8 mouse cellular contexts compared by ENCODE assay signal in the genomic region with DNA sequence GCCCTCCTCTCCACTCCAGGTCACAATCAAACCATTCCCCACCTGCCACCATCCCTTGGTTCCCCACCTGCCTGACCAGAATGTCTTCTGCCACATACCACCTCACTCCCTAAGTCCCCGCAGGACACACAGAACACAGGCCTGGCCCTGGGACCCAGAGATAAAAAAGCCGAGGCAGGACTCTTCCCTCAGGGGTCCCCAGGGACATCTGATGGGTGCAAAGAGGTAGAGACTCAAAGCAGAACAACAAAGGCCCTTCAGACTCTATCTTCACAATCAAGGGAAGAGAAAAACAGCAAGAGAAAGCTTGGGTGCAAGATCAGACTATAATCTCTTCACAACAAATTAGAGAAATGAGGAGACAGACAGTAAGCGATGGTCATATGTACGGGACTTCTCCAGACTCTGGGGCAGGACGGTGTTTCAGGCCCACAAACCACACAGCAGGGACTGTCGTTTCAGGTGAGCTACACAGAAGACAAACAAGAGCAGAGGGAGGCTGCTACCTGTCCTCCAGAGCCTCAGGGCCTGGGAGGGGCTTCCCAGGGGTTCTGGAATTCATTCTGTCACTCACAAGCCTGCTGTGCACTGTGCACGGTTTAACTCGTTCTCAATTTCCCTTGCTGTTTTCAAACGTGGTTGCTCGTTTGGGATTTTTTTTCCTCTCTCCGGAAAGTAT. TPM values are rescaled to one million over a fixed set of nuclear protein-coding genes. Genes with fewer than 3 reads are reported as not detected.
DNase-seq lines count a peak whose midpoint lies in the region; ATAC-seq and TF ChIP-seq lines count a peak whose summit lies in the region.

No protein-coding gene starts in this region.

- peaks cover 44% of the 10 kb centered on the region for H3K27me3 ChIP-seq in heart, embryonic 11.5 days (ENCODE audit: control insufficient read depth, insufficient read depth, low read length)
- H3K27me3 ChIP-seq in E14TG2a.4 (ENCODE audit: insufficient read depth, low read length): peaks cover 75% of the 10 kb centered on the region
- peaks cover 20% of the 10 kb centered on the region; the same call in 1 of the 2 replicates for H3K27me3 ChIP-seq in heart, embryonic 16.5 days (ENCODE audit: control insufficient read depth, insufficient read depth, low read length)
- peaks cover 39% of the 10 kb centered on the region for H3K27me3 ChIP-seq in liver, postnatal 0 days (ENCODE audit: insufficient read depth, low read length)

- peak overlapping the region; percentile 100 for H3K4me2 ChIP-seq in heart, embryonic 11.5 days
- H3K4me2 ChIP-seq in heart, embryonic 16.5 days (ENCODE audit: low read depth, low read length): peak overlapping the region; percentile 98
- peak overlapping the region; percentile 95 for H3K4me2 ChIP-seq in liver, postnatal 0 days (ENCODE audit: low read depth, low read length)

- peak overlapping the region; percentile 60 for H3K4me3 ChIP-seq in heart, embryonic 11.5 days (ENCODE audit: low read depth, low read length)
- H3K4me3 ChIP-seq in E14TG2a.4 (replicated peaks; ENCODE audit: low read length): peak overlapping the region; percentile 84
- H3K4me3 ChIP-seq in heart, embryonic 16.5 days (ENCODE audit: low read length): peak overlapping the region; percentile 70
- peak overlapping the region; percentile 62 for H3K4me3 ChIP-seq in liver, postnatal 0 days (ENCODE audit: low read depth, low read length)

- no peaks in the 10 kb centered on the region for H3K36me3 ChIP-seq in heart, embryonic 11.5 days (ENCODE audit: control insufficient read depth, insufficient read depth, low read length)
- H3K36me3 ChIP-seq in E14TG2a.4 (ENCODE audit: insufficient read depth, low read length): no peaks in the 10 kb centered on the region
- no peaks in the 10 kb centered on the region for H3K36me3 ChIP-seq in heart, embryonic 16.5 days (ENCODE audit: control insufficient read depth, insufficient read depth)
- H3K36me3 ChIP-seq in liver, postnatal 0 days (replicated peaks; ENCODE audit: insufficient read depth, low read length): no peaks in the 10 kb centered on the region

- 22% methylated on average over 11 of the region's 11 CpGs for WGBS in heart, embryonic 11.5 days (ENCODE audit: insufficient replicate concordance)
- WGBS in heart, embryonic 16.5 days: 37% methylated on average over 11 of the region's 11 CpGs
- 28% methylated on average over 11 of the region's 11 CpGs for WGBS in liver, postnatal 0 days (ENCODE audit: insufficient replicate concordance)

- H3K4me1 ChIP-seq in heart, embryonic 11.5 days (ENCODE audit: control insufficient read depth, insufficient read depth, low read length): peaks cover 8% of the 10 kb centered on the region
- H3K4me1 ChIP-seq in E14TG2a.4 (replicated peaks; ENCODE audit: low read depth, low read length): peaks cover 50% of the 10 kb centered on the region
- peaks cover 4% of the 10 kb centered on the region; the same call in 1 of the 2 replicates for H3K4me1 ChIP-seq in heart, embryonic 16.5 days (ENCODE audit: control insufficient read depth, insufficient read depth, low read length)
- peaks cover 5% of the 10 kb centered on the region for H3K4me1 ChIP-seq in liver, postnatal 0 days (ENCODE audit: insufficient read depth)

- TF ChIP-seq EP300 in liver, postnatal 0 days (IDR thresholded peaks at IDR 0.05; ENCODE audit: low read depth): no peak

- no peak overlapping the region for H3K27ac ChIP-seq in heart, embryonic 11.5 days (ENCODE audit: low read depth, low read length)
- H3K27ac ChIP-seq in heart, embryonic 16.5 days (ENCODE audit: low read length): no peak overlapping the region
- no peak overlapping the region for H3K27ac ChIP-seq in liver, postnatal 0 days (ENCODE audit: low read depth)

- TF ChIP-seq CTCF in E14TG2a.4 (conservative IDR thresholded peaks at IDR 0.05; ENCODE audit: low read length): no peak
- no peak for TF ChIP-seq CTCF in liver, postnatal 0 days (IDR thresholded peaks at IDR 0.05; ENCODE audit: low read depth)

- H3K9me3 ChIP-seq in heart, embryonic 11.5 days (replicated peaks; ENCODE audit: control insufficient read depth, low read length): no peaks in the 10 kb centered on the region
- no peaks in the 10 kb centered on the region for H3K9me3 ChIP-seq in E14TG2a.4 (ENCODE audit: low read length)
- H3K9me3 ChIP-seq in heart, embryonic 16.5 days (replicated peaks; ENCODE audit: control insufficient read depth, low read length): no peaks in the 10 kb centered on the region
- H3K9me3 ChIP-seq in liver, postnatal 0 days (ENCODE audit: low read length): no peaks in the 10 kb centered on the region

- H3K9ac ChIP-seq in heart, embryonic 11.5 days (ENCODE audit: low read depth, low read length): no peak overlapping the region
- H3K9ac ChIP-seq in heart, embryonic 16.5 days (ENCODE audit: low read length): peak overlapping the region; percentile 83
- H3K9ac ChIP-seq in liver, postnatal 0 days (replicated peaks): 0 out of 2 replicates have a peak overlapping the region, but pooled peaks have one; percentile 61

- ATAC-seq in heart, embryonic 11.5 days (replicated peaks; ENCODE audit: insufficient number of reproducible peaks, low FRiP score, low TSS enrichment): no peak
- no peak for ATAC-seq in heart, embryonic 16.5 days (replicated peaks; ENCODE audit: extremely low read depth, insufficient read depth, low FRiP score)
- ATAC-seq in liver, postnatal 0 days: no peak
- ATAC-seq in erythroblast, adult 5-6 weeks (replicated peaks; ENCODE audit: low FRiP score, poor library complexity, severe bottlenecking): no peak

- DNase-seq in heart, adult 8-10 months (ENCODE audit: low spot score): no peak
- no peak for DNase-seq in liver, postnatal 0 days
- no peak for DNase-seq in T-cell, adult 2 months (ENCODE audit: low spot score)
- DNase-seq in thymus, postnatal 36 days: no peak

RNA-seq across cellular contexts. Expression of gene Ankrd33b, which starts 2.3 kb away (rescaled TPM):
- 2.1 and 2.2 TPM in 2 replicates for polyA plus RNA-seq in heart, embryonic 11.5 days (2014; fragmentation: Nextera tagmentation; extraction: Ambion mirVana)
- 10 to 100 TPM; 26.4 to 31.4 (median 29.1) TPM for total RNA-seq in heart, adult 8-10 months (2022)
- 4.6 and 5.4 TPM in 2 replicates for polyA plus RNA-seq in heart, embryonic 16.5 days (2015; fragmentation: Nextera tagmentation; extraction: Ambion mirVana)
- 1.8 and 1.9 TPM in 2 replicates for polyA plus RNA-seq in liver, postnatal 0 days (2015; fragmentation: Nextera tagmentation; extraction: Ambion mirVana)
- 0.58 and 1.0 TPM in 2 replicates for total RNA-seq in erythroblast, adult 5-6 weeks (2015; ENCODE audit: low replicate concordance)
- total RNA-seq in erythroblast, adult 5-6 weeks (2017; ENCODE audit: low replicate concordance): 1.1 and 2.3 TPM in 2 replicates
